Mouse (Mus musculus): Measurements from ENCODE around the gene Klf16. TPM values are rescaled to one million over a fixed set of nuclear protein-coding genes. Genes with fewer than 3 reads are reported as not detected.

Klf16 gene
- total and polyA plus RNA-seq, 2 experiments from 2014 or later: 8.6 to 16.6 TPM

DNA sequence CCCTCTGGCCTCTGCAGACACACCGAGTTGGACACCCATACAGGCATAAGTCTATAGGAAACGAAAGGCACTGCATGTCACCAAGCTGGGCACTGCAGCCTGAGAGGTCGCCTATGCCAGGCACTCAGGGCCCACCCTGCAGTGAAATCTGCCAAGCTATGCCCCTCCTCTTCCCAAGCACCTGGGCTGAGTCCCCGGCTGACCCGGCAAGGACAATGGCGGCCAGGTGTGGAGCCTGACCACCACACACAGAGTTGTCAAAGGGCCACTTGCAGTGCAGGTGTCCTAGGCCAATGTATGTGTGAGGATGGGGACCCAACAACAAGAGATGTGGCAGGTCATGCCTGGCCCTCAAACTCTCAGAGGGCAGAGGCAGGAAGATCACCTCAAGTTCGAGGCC, 17.7 kb downstream of the Klf16 start:
- ATAC-seq: no peak
- H3K4me1 ChIP-seq (ENCODE audit: insufficient read depth, low read length): peaks cover 9% of the 10 kb centered on the region
- no peaks in the 10 kb centered on the region for H3K9me3 ChIP-seq (ENCODE audit: low read length)
- no peaks in the 10 kb centered on the region for H3K36me3 ChIP-seq (ENCODE audit: insufficient read depth, low read length)
- DNase-seq (ENCODE audit: low spot score): no peak
- WGBS: 90% methylated on average over 7 of the region's 7 CpGs
- no peaks in the 10 kb centered on the region for H3K27me3 ChIP-seq (ENCODE audit: insufficient read depth, low read length)
- H3K4me3 ChIP-seq (ENCODE audit: low read length): no peak overlapping the region
- TF ChIP-seq CTCF (IDR thresholded peaks at IDR 0.05; ENCODE audit: low read depth): no peak
- 0 out of 2 replicates have a peak overlapping the region, but pooled peaks have one; percentile 86 for H3K4me2 ChIP-seq (ENCODE audit: low read depth, low read length)
- H3K9ac ChIP-seq (replicated peaks; ENCODE audit: low read length): 0 out of 2 replicates have a peak overlapping the region, but pooled peaks have one; percentile 21
- H3K27ac ChIP-seq: no peak overlapping the region

GRCm38 (mm10) chr10:80557346-80557965, 19.7 kb downstream of the Klf16 start:
- H3K9ac ChIP-seq (replicated peaks; ENCODE audit: low read length): 0 out of 2 replicates have a peak overlapping the region, but pooled peaks have one; percentile 2
- TF ChIP-seq CTCF (IDR thresholded peaks at IDR 0.05; ENCODE audit: low read depth): peak; percentile 80
- DNase-seq (ENCODE audit: low spot score) (peak; percentile 85), ATAC-seq (no peak)
- H3K4me2 ChIP-seq (ENCODE audit: low read depth, low read length): no peak overlapping the region
- H3K9me3 ChIP-seq (ENCODE audit: low read length): no peaks in the 10 kb centered on the region
- H3K27ac ChIP-seq: no peak overlapping the region
- peaks cover 9% of the 10 kb centered on the region for H3K4me1 ChIP-seq (ENCODE audit: insufficient read depth, low read length)
- H3K36me3 ChIP-seq (ENCODE audit: insufficient read depth, low read length): no peaks in the 10 kb centered on the region
- no peak overlapping the region for H3K4me3 ChIP-seq (ENCODE audit: low read length)
- WGBS: 22% methylated on average over 5 of the region's 5 CpGs
- no peaks in the 10 kb centered on the region for H3K27me3 ChIP-seq (ENCODE audit: insufficient read depth, low read length)

GRCm38 (mm10) chr10:80553997-80554396, 23.1 kb downstream of the Klf16 start:
- H3K4me1 ChIP-seq (ENCODE audit: insufficient read depth, low read length): no peaks in the 10 kb centered on the region
- H3K27ac ChIP-seq: no peak overlapping the region
- WGBS: 93% methylated on average over 6 of the region's 6 CpGs
- H3K9me3 ChIP-seq (ENCODE audit: low read length): no peaks in the 10 kb centered on the region
- peaks cover 15% of the 10 kb centered on the region; the same call in 1 of the 2 replicates for H3K36me3 ChIP-seq (ENCODE audit: insufficient read depth, low read length)
- H3K9ac ChIP-seq (replicated peaks; ENCODE audit: low read length): no peak overlapping the region
- no peak for DNase-seq (ENCODE audit: low spot score)
- no peak for ATAC-seq
- TF ChIP-seq CTCF (IDR thresholded peaks at IDR 0.05; ENCODE audit: low read depth): no peak
- no peak overlapping the region for H3K4me3 ChIP-seq (ENCODE audit: low read length)
- H3K4me2 ChIP-seq (ENCODE audit: low read depth, low read length): no peak overlapping the region
- H3K27me3 ChIP-seq (ENCODE audit: insufficient read depth, low read length): no peaks in the 10 kb centered on the region

- H3K4me2 ChIP-seq (ENCODE audit: low read depth, low read length): no peak overlapping the region
- no peak overlapping the region for H3K4me3 ChIP-seq (ENCODE audit: low read length)
- 92% methylated on average over 8 of the region's 8 CpGs for WGBS
- no peak for TF ChIP-seq CTCF (IDR thresholded peaks at IDR 0.05; ENCODE audit: low read depth)
- peaks cover 15% of the 10 kb centered on the region; the same call in 1 of the 2 replicates for H3K36me3 ChIP-seq (ENCODE audit: insufficient read depth, low read length)
- H3K27ac ChIP-seq: no peak overlapping the region
- no peaks in the 10 kb centered on the region for H3K9me3 ChIP-seq (ENCODE audit: low read length)
- H3K9ac ChIP-seq (replicated peaks; ENCODE audit: low read length): no peak overlapping the region
- DNase-seq (ENCODE audit: low spot score): no peak
- no peaks in the 10 kb centered on the region for H3K27me3 ChIP-seq (ENCODE audit: insufficient read depth, low read length)
- ATAC-seq: no peak
- H3K4me1 ChIP-seq (ENCODE audit: insufficient read depth, low read length): no peaks in the 10 kb centered on the region
Observed at GRCm38 (mm10) chr10:80553575-80553974, 23.5 kb downstream of the Klf16 start.

DNA sequence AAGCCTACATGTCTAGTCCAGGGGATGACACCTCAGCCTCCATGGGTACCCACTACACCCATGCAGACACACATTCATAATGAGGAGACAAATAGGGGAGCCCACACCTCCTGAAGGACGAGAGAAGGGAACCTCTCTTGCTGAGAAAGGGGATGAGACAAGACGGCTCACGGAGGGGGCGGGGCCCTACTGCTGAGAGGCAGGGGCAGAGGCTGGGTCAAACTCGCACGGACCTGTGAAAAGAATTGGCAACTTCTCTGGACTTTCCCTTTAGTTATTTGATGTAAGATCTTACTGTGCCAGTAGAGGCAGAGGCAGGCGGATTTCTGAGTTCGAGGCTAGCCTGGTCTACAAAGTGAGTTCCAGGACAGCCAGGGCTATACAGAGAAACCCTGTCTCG, 24.8 kb downstream of the Klf16 start:
- Histone ChIP-seq H3K36me3 (ENCODE audit: insufficient read depth, low read length) (peaks cover 20% of the 10 kb centered on the region; the same call in 1 of the 2 replicates), H3K9me3 (ENCODE audit: low read length) (no peaks in the 10 kb centered on the region), H3K4me3 (ENCODE audit: low read length) (no peak overlapping the region), H3K27me3 (ENCODE audit: insufficient read depth, low read length) (no peaks in the 10 kb centered on the region), H3K4me2 (ENCODE audit: low read depth, low read length) (no peak overlapping the region), H3K4me1 (ENCODE audit: insufficient read depth, low read length) (no peaks in the 10 kb centered on the region), H3K27ac (no peak overlapping the region), H3K9ac (replicated peaks; ENCODE audit: low read length) (no peak overlapping the region)
- TF ChIP-seq CTCF (IDR thresholded peaks at IDR 0.05; ENCODE audit: low read depth): no peak
- WGBS: 60% methylated on average over 9 of the region's 9 CpGs
- no peak for DNase-seq (ENCODE audit: low spot score)
- ATAC-seq: no peak

DNA sequence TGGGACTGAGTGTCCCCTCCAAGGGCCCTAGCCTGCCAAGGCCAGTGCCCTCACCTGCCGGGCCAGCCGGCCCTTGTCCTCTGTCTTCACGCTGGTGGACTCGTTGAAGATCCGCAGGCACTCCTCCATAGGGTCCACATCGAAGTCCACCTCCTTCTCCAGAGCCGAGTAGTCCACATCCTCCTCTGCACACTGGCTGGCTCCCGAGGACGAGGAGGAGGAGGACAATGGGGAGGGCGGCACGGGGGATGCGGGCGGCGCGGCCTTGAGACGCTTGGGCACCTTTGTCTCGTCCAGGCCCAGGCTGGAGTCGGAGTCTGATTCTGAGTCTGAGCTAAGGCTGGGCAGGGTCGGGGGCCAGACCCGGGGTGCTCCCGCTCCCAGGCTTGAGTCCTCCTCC, 27.8 kb downstream of the Klf16 start:
- no peak overlapping the region for H3K9ac ChIP-seq (replicated peaks; ENCODE audit: low read length)
- no peak overlapping the region for H3K27ac ChIP-seq
- no peak overlapping the region for H3K4me2 ChIP-seq (ENCODE audit: low read depth, low read length)
- no peaks in the 10 kb centered on the region for H3K9me3 ChIP-seq (ENCODE audit: low read length)
- no peak for DNase-seq (ENCODE audit: low spot score)
- H3K4me3 ChIP-seq (ENCODE audit: low read length): no peak overlapping the region
- H3K36me3 ChIP-seq (ENCODE audit: insufficient read depth, low read length): peaks cover 50% of the 10 kb centered on the region
- 86% methylated on average over 21 of the region's 21 CpGs for WGBS
- H3K27me3 ChIP-seq (ENCODE audit: insufficient read depth, low read length): no peaks in the 10 kb centered on the region
- H3K4me1 ChIP-seq (ENCODE audit: insufficient read depth, low read length): no peaks in the 10 kb centered on the region
- no peak for TF ChIP-seq CTCF (IDR thresholded peaks at IDR 0.05; ENCODE audit: low read depth)
- ATAC-seq: no peak

- H3K9ac ChIP-seq (replicated peaks; ENCODE audit: low read length): no peak overlapping the region
- H3K9me3 ChIP-seq (ENCODE audit: low read length): no peaks in the 10 kb centered on the region
- H3K4me2 ChIP-seq (ENCODE audit: low read depth, low read length): no peak overlapping the region
- H3K27me3 ChIP-seq (ENCODE audit: insufficient read depth, low read length): no peaks in the 10 kb centered on the region
- peaks cover 57% of the 10 kb centered on the region for H3K36me3 ChIP-seq (ENCODE audit: insufficient read depth, low read length)
- peak; percentile 85 for DNase-seq (ENCODE audit: low spot score)
- no peaks in the 10 kb centered on the region for H3K4me1 ChIP-seq (ENCODE audit: insufficient read depth, low read length)
- TF ChIP-seq CTCF (IDR thresholded peaks at IDR 0.05; ENCODE audit: low read depth): peak; percentile 95
- peak; percentile 74 for ATAC-seq
- 73% methylated on average over 10 of the region's 10 CpGs for WGBS
- H3K27ac ChIP-seq: no peak overlapping the region
- H3K4me3 ChIP-seq (ENCODE audit: low read length): no peak overlapping the region
Observed at GRCm38 (mm10) chr10:80548428-80549006, 28.6 kb downstream of the Klf16 start.
